Mouse (Mus musculus) CD4-positive, CD25-positive, alpha-beta regulatory T cell, adult 4 months (primary cell): ENCODE data around the gene Rnf208. TPM values are rescaled to one million over a fixed set of nuclear protein-coding genes. Genes with fewer than 3 reads are reported as not detected.
A peak's percentile ranks its signal among the peaks of the same experiment; 100 is the strongest.

Experiments
- ATAC-seq: one replicate; pipeline ENCODE4 v1.8.0; 2017
- polyA plus RNA-seq, 2 experiments: library from polyadenylated mRNA; unstranded; fragments of 100-300 nt; shearing (Covaris generic); gene quantifications; one replicate each; pipeline ENCODE4 v1.2.1; 2017

The Rnf208 gene
- polyA plus RNA-seq, 2 experiments from 2014 or later, result 0.38 to 0.57 TPM

DNA sequence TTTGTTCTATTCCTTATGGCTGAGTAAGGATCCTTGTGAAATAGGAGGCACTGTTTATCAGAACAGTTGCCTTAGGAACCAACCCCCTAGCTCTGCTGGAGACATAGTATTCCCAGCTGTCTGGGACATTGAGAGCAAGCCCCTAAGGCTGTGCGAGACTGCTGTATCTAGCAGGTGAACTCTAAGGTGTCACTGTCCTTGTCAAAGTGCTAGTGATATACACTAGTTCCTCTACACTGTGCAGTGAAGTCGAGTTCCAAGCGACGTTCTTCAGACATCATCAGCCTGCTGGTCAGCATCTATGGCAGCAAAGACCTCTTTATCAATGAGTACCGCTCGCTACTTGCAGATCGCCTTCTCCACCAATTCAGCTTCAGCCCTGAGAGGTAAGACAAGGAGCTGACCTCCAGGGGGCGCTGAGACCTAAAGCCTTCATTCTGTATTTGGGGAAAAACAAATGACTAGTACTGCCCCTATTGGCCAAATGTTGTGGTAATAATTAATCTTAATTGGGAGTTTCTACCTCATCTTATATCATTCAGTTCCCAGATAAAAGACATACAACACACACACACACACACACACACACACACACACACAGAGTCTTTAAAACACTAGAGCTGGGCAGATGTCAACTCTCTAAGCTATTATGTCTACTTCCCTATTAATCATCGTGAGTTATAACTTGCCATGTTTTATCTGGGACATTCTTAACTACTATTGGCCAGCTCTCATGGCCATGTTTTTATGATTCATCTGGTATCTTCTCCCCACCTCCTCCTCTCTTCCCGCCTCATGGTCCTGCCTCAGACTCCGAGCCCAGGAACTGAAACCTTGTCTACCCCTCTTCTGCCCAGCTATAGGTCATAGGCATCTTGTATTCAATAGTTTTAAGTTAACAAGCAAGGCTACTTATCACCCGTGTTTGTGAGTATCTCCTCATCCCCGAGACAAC lies 37.1 kb downstream of the Rnf208 start:
- ATAC-seq, result peak; percentile 87

GRCm38 (mm10) chr2:25285551-25285950 lies 43.5 kb downstream of the Rnf208 start:
- ATAC-seq, result no peak

GRCm38 (mm10) chr2:25286314-25286713 lies 44.3 kb downstream of the Rnf208 start:
- no peak for ATAC-seq

DNA sequence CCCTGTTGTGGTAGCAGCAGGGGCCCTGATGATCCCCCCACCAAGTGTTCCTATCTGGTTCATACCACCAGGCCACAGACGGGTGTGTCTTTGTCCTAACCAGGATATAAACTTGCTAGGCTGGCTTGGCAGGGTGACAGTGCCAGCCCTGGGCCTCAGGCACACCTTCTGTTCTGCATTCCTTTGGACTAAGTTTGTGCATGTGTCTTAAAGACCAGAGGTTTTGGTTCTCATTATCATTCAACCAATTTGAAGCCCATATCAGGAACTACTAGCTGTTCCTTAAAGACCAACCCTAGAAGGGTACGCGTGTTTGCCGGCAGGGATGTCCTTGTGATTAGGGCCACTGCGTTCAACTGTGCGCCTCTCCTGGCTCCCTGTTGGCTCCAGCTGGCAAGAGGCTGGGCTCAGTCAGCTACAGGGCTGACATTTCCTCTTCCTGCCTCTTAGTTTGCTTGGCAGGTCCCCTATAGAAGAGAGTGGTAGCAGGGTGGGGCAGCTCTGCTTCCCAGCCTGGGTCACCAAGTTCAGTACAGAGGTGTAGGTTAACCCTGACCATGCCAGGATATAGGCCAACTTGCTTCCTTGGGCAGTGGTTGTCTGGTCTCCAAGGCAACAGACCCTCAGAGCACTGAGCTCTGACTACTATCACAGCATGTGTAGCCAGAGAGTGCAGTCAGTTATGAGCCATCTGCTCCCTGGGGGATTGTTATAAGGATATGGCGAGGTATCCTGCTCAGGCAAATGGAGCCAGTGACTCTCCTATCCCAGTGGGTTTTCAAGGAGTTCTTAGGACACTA lies 45.0 kb downstream of the Rnf208 start:
- no peak for ATAC-seq

DNA sequence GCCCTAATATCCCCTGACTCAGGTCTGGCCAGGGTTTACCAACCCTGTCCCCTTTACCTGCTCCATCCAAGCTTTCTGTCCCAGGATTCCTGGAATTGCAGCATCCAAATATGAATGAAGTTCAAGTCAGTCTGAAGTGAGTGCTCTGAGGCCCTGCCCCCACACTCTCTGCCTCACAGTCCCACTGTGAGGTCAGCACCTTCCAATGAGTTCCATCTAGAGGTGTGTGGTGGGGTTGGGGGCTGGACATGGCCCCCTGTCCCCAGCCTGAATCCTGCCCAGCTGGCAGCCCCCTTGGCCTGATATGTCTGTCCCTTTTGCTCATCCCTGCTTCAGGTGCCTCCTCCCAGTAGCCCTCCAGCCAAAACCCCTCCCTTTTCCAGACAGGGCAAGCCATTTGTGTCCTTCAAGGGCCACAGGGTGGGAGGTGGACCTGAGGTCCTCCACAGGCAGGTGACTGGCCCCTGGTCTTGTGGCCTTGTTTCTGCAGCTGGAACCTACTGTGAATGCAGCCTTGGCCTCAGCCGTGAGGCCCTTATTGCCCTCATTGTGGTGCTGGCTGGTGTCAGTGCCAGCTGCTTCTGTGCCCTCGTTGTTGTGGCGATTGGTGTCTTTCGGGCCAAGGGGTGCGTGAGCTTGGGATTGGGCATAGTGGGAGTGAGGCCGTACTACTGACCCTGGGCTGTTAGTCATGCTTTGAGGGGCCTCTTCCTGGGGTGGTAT lies 46.0 kb downstream of the Rnf208 start, which contains the start of gene Tmem210:
Tmem210 (plus strand) TSS at position 219 of the 723 bp plus-strand sequence.
- no peak for ATAC-seq

DNA sequence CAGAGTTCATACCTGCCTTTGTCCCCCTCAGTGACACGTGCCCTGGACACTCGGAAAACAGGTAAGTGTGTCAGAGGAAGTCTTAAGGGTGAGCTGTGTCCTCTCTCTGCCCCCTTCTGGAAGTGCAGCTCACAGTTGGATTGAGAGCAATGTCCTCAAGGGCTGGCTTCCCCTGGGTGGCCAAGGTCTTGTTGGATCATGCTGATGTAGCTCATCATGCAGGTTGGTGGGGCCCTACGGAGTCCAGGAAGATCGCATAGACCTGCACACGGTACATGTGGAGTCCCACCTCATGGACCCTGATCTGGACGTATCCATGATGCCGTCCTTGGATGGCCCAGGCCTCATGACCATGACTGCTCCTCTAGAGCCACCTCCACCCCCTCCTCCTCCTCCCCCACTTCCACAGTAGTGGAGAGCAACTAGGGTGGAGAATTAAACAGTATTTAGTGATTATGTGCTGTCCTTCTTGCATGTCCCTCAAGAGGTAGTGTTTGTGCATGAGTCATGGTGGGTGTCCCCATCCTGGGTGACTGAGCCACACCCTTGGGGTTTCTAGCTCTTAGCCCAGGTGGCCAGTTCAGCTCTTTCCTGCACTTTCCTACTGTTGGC lies 46.8 kb downstream of the Rnf208 start:
- ATAC-seq, result no peak

- no peak for ATAC-seq
These were observed 47.6 kb downstream of the Rnf208 start, which contains the start of gene Lrrc26 for GRCm38 (mm10) chr2:25289651-25290050. Gene Lrrc26 (plus strand): TSS chr2:25289915.

- ATAC-seq, result no peak
These were observed 48.2 kb downstream of the Rnf208 start for GRCm38 (mm10) chr2:25290101-25290815.

DNA sequence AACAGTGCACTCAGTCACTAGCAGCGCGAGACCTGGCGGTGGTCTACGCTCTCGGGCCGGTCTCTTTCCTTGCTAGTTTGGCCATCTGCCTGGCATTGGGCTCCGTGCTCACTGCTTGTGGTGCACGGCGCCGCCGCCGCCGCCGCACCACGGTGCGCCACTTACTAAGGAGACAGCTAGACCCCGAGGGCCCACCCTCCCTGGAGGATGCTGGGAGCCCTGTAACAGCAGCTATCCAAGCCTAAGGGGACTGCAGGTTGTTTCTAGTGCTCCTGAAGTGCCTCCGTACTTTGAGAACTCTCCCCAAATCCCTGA lies 48.7 kb downstream of the Rnf208 start:
- no peak for ATAC-seq

- no peak for ATAC-seq
These were observed 49.4 kb downstream of the Rnf208 start for GRCm38 (mm10) chr2:25291184-25292053.

- ATAC-seq, result no peak
These were observed 50.0 kb downstream of the Rnf208 start for GRCm38 (mm10) chr2:25292054-25292544.

GRCm38 (mm10) chr2:25292856-25293255 lies 50.8 kb downstream of the Rnf208 start:
- ATAC-seq, result peak; percentile 62

GRCm38 (mm10) chr2:25293706-25294105 lies 51.7 kb downstream of the Rnf208 start:
- ATAC-seq, result no peak

Other genes starting within 250 kb of the Rnf208 start
- gene Nsmf, start 187.9 kb upstream of the Rnf208 start, polyA plus RNA-seq, result 10 to 100 TPM in 1 of 2 experiments, 1 to 10 TPM in 1; 8.6 to 13.7 TPM
- gene Entpd8, start 162.0 kb upstream of the Rnf208 start, polyA plus RNA-seq, result under 1 TPM in 1 of 2 experiments, not detected in 1; 0.52 TPM
- 1 to 10 TPM; 5.5 to 7.0 TPM for gene Noxa1, start 147.1 kb upstream of the Rnf208 start, polyA plus RNA-seq
- under 1 TPM in 1 of 2 experiments, not detected in 1; 0.28 TPM for gene Nrarp, start 61.5 kb upstream of the Rnf208 start, polyA plus RNA-seq
- 10 to 100 TPM; 60.5 to 94.3 TPM for gene Tor4a, start 45.4 kb upstream of the Rnf208 start, polyA plus RNA-seq
- 10 to 100 TPM; 48.2 to 55.8 TPM for gene Nelfb, start 30.8 kb upstream of the Rnf208 start, polyA plus RNA-seq
- not detected for gene Stpg3, start 27.6 kb upstream of the Rnf208 start, polyA plus RNA-seq
- gene Fam166a, start 23.5 kb upstream of the Rnf208 start, polyA plus RNA-seq, result not detected
- 100 to 1,000 TPM in 1 of 2 experiments, 10 to 100 TPM in 1; 94.5 to 120 TPM for gene Tubb4b, start 17.6 kb upstream of the Rnf208 start, polyA plus RNA-seq
- not detected for gene Slc34a3, start 7.9 kb upstream of the Rnf208 start, polyA plus RNA-seq
- gene Rnf224, start 5.5 kb upstream of the Rnf208 start, polyA plus RNA-seq, result not detected
- not detected for gene Cysrt1, start 197 bp downstream of the Rnf208 start, polyA plus RNA-seq
- gene AL732309.1, start 4.6 kb downstream of the Rnf208 start, polyA plus RNA-seq, result 1 to 10 TPM; 5.9 to 7.1 TPM
- 10 to 100 TPM in 1 of 2 experiments, 1 to 10 TPM in 1; 9.5 to 10.4 TPM for gene Tmem203, start 13.2 kb downstream of the Rnf208 start, polyA plus RNA-seq
- 1 to 10 TPM; 1.8 to 3.8 TPM for gene Tprn, start 20.4 kb downstream of the Rnf208 start, polyA plus RNA-seq
- gene Ssna1, start 30.2 kb downstream of the Rnf208 start, polyA plus RNA-seq, result 100 to 1,000 TPM; 124 to 131 TPM
- gene Anapc2, start 30.2 kb downstream of the Rnf208 start, polyA plus RNA-seq, result 10 to 100 TPM; 34.8 to 54.1 TPM
- gene Tmem210, start 45.9 kb downstream of the Rnf208 start, polyA plus RNA-seq, result not detected
- gene Lrrc26, start 47.7 kb downstream of the Rnf208 start, polyA plus RNA-seq, result not detected
- not detected for gene Grin1, start 76.9 kb downstream of the Rnf208 start, polyA plus RNA-seq
- gene Man1b1, start 90.1 kb downstream of the Rnf208 start, polyA plus RNA-seq, result 10 to 100 TPM; 21.7 to 32.4 TPM
- 10 to 100 TPM; 15.5 to 24.6 TPM for gene Dpp7, start 114.1 kb downstream of the Rnf208 start, polyA plus RNA-seq
- gene Uap1l1, start 123.4 kb downstream of the Rnf208 start, polyA plus RNA-seq, result 10 to 100 TPM; 18.0 to 18.8 TPM
- gene Sapcd2, start 130.1 kb downstream of the Rnf208 start, polyA plus RNA-seq, result 1 to 10 TPM in 1 of 2 experiments, under 1 TPM in 1; 0.58 to 1.2 TPM
- gene Entpd2, start 153.6 kb downstream of the Rnf208 start, polyA plus RNA-seq, result not detected
- gene Npdc1, start 157.1 kb downstream of the Rnf208 start, polyA plus RNA-seq, result 1 to 10 TPM; 1.4 to 2.3 TPM
- 10 to 100 TPM in 1 of 2 experiments, 1 to 10 TPM in 1; 4.0 to 11.7 TPM for gene Fut7, start 181.0 kb downstream of the Rnf208 start, polyA plus RNA-seq
- gene Abca2, start 186.4 kb downstream of the Rnf208 start, polyA plus RNA-seq, result 10 to 100 TPM; 31.9 to 45.3 TPM
- gene Clic3, start 214.6 kb downstream of the Rnf208 start, polyA plus RNA-seq, result 1 to 10 TPM; 1.2 to 2.2 TPM
- 100 to 1,000 TPM in 1 of 2 experiments, 10 to 100 TPM in 1; 74.7 to 102 TPM for gene Paxx, start 218.8 kb downstream of the Rnf208 start, polyA plus RNA-seq
- not detected for gene Ptgds, start 227.8 kb downstream of the Rnf208 start, polyA plus RNA-seq